Mouse (Mus musculus): ENCODE results near the gene Bmp2k.

Bmp2k gene

DNA sequence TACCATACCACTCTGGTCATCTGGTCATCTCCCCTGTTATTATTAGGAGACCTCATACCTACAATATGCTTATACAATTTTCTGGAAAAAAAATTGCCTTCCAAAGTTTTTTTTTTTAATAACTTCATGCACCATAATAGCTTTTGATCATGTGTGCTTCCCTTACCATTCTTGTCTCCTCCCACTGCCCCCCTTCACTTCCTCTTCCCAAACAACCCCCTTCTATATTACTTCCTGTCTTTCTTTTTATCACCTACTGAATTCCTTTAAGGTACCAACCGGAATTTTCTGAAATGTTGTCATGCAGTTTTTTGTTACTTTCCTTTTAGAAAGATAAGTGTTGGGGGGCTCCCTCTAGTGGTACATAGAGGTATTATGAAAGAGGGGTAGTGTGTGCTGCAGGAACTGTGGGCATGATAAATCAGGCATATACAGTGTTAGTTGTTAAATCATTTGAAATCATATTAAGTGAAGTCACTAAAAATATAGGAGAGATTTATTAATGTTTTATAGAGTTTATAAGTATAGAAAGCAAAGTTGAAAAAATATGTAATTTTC lies 58.1 kb downstream of the Bmp2k start:
- DNase-seq (ENCODE audit: low spot score) = peak; percentile 65

DNA sequence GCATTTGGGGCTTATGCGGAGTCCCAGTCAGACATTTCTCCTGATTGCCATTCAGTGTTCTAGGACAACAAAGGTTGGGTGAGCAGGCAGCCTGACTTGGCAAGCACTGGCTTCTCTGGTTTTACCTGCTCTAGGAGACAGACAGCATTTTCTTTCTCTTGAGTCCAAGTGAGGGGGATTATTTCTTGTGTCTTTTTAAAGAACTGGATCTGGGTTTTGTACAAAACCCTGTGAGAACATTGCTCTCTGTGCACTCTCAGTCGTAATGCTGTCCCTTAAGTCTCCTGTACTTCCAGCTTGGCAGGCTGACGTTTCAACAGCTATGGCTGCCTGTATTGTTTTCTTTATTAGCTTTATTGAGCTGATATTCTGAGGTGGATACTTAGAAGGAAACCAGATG lies 58.9 kb downstream of the Bmp2k start:
- no peak for DNase-seq (ENCODE audit: low spot score)

DNA sequence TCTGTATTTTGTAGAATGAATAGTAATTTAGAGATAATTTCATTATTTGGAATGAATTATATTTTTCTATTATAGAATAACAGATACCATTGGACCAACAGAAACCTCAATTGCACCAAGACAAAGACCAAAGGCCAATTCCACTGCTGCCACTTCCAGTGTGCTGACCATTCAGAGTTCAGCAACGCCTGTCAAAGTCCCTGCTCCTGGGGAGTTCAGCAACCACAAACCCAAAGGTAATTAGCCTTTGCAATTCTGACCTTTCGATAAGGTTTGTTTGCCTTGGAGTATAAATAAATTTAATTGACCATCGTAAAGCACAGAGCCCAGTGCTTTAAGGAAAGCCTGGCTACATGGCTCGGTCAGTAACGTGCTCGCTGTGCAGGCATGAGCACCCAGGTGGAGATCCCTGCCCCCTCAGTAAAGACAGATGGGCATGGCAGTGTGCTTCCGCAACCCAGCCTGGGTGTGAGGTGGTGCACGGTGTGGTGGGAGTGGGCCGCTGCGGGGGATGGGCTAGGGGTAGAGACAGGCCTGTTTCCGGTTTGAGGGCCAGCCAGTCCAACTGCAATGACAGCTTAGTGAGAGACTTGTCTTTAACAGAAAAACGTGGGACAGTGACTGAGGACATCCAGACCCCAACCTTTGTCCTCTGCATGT lies 59.4 kb downstream of the Bmp2k start:
- DNase-seq (ENCODE audit: low spot score) = no peak

DNA sequence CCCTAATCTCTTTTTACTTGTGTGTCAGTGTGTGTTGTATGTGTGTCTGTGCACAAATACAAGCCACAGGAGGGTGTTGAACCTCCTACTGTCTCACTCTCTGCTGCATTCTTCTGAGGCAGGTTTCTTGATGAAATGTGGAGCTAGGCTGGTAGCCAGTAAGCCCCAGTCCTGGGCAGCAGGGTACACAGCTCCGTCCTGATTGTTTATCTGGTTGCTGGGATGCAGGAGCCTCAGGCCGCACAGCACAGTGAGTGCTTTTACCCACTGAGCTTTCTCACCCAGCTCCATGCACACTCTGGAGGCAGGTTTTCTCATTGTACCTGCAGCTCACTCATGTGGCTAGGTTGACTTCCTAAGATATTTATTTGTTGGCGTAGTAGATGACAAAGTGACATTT lies 63.4 kb downstream of the Bmp2k start:
- DNase-seq (ENCODE audit: low spot score) = no peak

DNA sequence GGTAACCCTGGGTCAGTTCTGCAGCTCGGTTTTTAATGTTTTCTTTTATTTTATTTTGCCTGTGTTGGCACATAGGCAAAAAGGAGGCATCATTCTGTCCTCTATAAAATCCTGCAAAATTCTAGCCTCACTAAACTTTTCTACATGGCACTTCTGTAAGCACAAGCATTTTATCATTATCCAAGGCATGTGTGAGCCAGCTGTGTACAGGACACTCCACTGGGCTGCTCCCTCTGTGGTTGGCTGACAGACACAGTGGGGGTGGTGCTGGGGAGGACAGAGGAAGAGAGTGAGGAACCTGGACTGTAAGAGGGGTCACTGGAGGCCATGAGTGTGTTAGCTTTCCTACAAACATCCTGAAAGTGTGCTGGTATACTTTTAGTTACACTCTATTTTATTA lies 64.6 kb downstream of the Bmp2k start:
- DNase-seq (ENCODE audit: low spot score) = no peak

DNA sequence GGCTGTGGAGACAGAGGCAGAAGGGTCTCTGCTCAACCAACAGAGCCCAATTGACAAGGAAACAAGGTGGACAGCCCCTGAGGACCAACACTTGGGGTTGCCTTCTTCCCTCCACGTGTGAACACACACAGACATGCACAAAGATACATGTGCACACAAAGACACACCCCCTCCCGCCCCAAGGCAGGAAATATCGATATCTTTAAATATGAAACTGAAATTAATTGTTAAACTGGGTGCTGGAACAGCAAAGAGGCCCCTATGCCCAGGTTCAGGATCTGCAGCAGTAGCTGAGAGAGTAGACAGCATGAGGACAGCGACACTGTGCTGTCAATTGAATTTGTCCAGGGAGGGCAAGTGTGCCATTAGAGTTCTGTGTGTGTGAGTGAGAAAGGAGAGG lies 68.3 kb downstream of the Bmp2k start:
- DNase-seq (ENCODE audit: low spot score) = no peak

DNA sequence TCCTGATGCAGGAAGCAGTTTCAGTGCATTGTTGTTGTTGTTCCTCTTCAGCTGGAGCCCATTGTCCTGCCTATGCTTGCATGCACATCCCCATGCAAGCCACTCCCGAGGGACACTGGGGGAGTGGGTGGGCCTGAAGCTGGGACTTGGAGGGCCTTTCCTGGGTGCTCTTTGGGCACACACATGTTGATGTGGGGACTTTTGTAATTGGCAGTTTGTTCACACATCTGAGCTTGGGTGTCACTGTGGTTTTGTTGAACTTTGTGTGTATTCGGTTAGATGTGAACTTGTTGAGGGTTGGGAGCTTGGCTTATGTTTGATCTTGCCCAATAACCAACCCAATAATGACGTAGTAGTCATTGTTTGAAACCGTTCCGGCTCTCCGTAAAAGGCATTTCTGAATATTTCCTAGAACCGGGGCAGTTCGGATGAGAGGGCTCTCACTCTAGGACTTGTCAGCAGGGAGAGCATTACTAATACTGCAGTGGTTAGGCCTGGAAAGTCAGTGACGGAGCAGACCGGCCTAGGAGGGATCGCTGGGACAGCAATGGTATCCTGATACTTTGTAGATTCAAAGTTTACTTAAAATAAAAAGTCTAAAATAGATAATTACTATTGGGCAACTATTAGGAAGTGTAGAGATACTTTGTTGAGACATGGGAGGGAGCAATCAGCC lies 78.1 kb downstream of the Bmp2k start:
- DNase-seq (ENCODE audit: low spot score) = no peak

DNA sequence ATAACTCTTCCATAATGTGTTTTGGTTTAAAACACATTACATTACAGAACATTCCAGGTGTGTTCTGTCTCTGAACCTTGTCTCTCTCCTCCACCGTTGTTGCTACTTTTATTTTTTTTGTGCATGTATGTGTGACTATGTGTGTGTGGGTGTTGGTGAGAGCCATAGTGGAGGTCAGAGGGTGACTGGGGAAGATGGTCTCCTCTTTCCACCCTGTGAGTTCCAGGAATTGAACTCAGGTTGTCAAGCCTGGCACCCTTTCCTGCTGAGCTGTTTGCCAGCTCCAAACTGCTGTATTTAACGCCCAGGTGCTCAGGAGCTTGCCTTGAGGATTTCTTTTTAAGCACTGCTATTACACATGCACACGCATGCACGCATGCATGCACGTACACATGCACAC lies 78.7 kb downstream of the Bmp2k start:
- no peak for DNase-seq (ENCODE audit: low spot score)

DNA sequence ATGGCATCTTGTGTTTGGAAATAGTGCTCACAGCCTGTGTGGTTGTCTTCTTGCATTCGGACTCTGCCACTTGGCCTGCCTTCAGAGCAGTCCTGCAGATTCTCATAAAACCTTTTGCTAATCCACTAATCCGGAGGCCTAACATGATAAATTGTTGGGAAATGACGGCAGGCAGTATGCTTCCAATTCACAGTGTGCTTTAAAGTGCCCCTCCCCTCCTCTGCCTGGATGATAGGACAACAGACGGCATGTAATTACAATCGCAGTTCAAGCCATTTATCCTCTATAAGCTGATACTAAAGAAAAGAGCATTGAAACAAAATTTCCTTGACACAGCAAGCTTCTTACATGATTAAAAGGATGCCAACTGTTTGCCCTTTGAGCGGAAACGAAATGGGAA lies 80.2 kb downstream of the Bmp2k start:
- no peak for DNase-seq (ENCODE audit: low spot score)

DNA sequence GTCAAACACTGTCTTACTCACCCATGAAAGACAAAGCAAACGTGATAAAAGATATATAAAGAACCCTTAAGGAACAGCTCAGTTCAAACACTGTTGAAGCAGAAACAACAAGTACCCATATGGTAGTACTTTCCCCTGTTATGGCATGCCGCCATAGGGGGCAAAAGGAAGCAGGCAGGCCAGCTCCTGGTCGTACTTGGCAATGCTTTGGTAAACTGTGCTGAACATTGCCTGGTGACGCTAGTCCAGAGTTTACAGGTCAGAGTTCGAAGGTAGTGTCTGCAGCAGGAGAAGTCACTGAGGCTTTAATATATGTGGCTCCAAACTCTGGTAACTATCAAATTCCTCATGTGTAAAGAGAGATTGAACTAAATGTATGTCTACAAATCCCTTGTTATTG lies 81.2 kb downstream of the Bmp2k start:
- no peak for DNase-seq (ENCODE audit: low spot score)

DNA sequence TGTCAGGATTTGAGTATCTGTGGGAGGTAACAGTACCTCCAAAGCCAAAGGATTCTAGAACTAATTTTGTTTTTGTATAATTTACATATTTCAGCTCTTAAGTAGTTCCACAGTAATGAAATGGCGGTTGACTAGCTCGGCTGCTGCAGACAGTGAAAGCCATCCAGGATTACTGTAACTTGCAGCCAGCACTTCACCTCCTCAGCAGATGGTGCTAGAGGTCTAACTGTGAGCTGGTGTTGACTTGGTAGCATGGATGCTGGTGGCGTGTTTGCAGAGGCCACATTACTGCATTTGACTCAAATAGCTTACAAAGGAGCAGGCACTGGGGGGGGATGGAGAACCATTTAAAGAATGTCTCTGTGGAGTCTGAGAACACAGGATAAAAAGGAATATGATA lies 84.0 kb downstream of the Bmp2k start:
- DNase-seq (ENCODE audit: low spot score) = peak; percentile 43

DNA sequence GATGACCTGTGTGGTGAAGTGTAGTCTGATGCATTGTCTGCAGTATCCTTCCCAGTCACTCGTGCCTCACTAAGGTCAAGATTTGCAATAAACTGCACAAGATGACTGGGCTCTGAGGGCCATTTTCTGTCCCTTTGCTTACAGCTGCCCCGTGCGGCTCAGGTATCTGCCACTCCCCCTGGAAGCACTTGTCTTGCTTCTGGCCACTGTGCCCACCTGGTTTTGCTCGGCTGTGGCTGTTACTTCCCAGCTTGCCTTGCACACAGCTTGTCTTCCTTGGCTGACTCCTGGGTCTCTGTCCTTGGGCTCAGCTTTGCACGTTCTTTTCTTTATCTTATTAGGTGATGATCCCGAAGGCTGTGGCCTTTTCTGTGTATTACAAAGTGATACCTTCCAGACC lies 86.2 kb downstream of the Bmp2k start:
- DNase-seq (ENCODE audit: low spot score) = no peak

DNA sequence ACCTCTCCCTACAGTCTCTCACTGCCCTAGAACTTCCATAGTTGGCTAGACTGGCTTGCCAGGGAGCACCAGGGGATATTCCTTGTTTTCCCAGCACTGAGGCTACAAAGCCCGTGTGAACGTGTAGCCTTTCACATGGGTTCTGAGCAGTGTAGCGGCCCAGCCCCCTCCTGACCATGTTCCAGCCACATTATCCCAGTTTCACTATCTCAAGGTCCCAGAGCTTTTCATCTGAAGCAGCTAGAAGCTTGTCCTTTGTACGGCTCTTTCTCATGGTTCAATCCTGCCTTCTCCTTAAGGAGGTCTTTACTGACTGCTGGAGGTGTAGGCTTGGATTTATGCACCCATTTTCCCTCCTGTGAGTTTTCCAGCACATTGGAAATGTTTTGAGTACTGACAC lies 87.1 kb downstream of the Bmp2k start:
- DNase-seq (ENCODE audit: low spot score) = no peak

DNA sequence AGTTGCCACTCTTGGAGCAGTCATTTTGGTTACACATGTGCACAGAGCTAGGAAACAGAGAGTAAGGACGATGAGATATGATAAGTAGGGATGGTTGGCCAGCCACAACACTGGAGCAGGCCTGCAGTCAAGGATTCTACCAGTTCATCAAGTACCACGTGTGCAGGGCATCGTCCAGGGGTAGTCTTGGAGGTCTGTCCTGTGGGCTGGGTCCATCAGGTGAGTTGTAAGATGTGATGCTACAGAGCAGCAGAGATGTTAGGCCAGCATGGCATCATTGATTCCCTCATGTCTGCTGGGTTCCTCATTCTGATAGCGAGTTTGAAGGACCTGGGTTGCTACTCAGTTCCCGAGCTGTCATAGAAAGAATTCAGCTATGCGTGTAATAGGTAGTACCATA lies 87.6 kb downstream of the Bmp2k start:
- no peak for DNase-seq (ENCODE audit: low spot score)

DNA sequence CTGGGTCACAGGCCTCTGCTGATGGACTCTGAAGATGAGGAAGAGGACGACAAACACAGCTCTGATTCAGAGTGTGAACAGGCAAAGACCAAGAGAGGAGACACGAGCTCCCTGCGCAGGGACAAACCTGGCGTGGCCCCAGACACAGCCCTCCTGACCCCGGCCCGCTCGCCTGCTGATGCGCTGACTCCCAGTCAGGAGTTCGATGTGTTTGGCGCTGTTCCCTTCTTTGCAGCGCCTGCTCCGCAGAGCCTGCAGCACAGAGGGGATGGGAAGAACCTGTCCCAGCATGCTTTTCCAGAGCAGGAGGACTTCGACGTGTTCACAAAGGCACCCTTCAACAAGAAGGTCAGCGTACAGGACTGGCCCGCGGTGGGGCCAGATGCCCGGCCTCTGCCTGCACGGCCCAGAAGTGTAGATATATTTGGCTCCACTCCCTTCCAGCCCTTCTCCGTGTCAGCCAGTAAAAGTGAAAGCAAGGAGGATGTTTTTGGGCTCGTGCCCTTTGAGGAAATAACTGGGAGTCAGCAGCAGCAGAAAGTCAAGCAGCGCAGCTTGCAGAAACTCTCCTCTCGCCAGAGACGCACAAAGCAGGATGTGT lies 89.6 kb downstream of the Bmp2k start:
- DNase-seq (ENCODE audit: low spot score) = no peak

DNA sequence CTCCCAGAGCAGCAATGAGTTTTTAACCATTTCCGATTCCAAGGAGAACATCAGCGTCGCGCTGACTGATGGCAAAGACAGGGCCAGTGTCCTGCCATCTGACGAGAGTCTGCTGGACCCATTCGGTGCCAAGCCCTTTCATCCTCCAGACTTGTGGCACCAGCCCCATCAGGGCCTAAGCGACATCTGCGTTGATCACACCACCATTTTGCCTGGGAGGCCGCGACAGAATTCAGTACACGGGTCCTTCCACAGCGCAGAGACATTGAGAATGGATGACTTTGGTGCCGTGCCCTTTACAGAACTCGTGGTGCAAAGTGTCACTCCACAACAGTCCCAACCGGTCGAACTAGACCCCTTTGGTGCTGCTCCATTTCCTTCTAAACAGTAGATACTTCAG lies 90.3 kb downstream of the Bmp2k start:
- no peak for DNase-seq (ENCODE audit: low spot score)

DNA sequence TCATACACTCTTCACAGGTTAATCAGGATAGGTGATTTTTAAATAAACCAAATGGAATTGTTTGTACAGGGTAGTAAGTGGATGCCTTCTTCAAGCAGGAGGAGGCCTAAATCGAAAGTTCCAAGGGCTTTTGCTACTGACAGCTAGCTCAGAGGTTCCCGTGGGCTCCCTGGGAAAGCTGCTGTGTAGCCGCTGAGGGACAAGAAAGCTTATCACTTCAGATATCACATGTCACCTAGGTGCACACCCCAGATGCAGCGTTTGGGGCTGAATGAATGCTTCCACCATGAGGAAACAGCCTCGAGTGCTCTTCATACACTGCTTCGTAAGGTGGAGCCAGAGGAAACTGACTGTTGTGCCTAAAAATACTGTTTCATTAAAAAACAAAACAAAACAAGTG lies 90.7 kb downstream of the Bmp2k start:
- no peak for DNase-seq (ENCODE audit: low spot score)

DNA sequence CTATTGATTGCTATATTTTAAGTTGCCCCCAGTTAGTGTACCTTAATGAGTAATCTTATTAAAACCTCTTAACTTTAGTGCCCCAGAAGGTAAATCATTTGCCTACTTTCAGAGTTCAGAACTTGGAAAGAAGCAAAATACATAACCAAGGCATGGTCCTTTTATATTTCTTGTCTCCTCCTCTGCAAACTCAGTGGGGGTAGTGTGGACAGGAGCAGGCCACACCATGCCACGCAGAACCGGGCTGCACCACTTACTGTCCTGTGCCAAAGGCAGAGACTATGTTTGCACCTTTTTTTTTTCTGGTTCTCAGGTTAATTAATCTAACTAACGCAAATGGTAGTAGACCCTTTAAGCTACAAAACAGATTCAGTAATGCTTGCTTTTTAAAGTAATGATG lies 91.9 kb downstream of the Bmp2k start:
- DNase-seq (ENCODE audit: low spot score) = no peak

DNA sequence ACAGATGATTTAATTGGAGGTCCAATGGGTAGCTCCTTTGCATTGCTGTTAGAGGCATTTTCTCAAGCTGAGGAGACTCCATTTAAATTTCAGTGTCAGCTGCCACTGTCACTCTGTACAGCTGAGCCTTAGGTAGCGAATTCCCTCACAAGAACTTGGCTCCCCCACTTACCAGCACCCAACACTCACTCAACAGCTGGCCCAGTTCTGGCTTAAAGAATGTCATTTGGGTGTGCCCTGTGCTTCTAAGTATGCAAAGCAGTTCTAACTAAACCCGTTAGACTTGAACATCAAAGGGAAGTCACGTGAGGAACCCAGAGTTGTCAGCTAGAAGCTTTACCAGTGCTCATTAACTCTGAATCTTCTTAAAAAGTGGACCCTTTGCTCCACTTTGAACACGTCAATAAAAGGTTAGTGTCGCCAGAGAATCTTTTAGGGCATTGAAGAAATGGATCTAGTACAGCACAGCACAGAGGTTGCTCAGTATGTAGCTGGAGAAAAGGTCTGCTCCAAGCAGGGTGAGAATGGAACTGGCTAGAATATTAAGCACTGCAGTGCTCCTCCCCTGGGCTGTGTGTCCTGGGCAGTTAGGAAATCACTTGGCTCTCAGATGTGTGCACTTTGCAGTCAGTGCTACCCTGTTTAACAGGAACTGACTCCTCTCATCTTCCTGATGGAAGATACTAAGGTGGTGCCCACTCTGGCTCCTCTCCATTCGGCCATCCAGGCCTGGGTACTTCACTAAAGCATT lies 92.7 kb downstream of the Bmp2k start:
- no peak for DNase-seq (ENCODE audit: low spot score)

DNA sequence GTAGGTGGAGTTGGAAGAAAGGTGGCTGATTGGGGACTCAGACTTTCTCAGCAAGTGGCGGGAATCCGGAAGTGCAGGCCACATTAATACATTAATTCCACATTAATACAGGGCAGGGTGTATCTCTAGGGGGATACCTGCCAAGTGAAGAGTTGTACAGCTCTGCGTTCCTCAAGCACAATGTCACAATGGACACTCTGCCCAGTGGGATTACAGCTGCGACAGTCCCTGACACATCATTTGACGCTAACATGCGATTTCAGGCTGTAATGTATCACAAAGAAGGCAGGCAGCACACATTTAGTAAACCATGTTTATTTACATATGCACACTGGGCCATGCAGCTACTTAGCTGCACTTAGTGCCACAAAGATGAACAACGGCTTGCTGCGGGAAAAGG lies 95.5 kb downstream of the Bmp2k start:
- no peak for DNase-seq (ENCODE audit: low spot score)

DNA sequence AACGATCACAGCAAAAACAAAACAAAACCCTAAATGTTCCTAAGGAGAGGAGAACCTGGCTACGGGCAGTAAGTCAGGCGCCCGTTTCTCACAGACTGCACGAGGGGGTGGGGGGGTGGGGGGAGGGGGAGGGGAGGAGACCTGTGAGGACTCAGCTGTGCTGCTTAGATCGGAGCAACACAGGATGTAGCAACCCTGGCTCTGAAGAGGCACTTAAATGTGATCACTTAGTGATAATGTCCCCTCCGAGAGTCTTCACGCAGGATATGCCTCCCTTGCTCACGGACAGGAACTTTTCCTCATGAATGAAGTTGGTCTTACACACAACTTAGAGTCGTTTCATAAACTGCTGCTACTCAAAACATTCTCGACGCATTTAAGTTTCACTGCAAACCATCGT lies 97.8 kb downstream of the Bmp2k start:
- no peak for DNase-seq (ENCODE audit: low spot score)

DNA sequence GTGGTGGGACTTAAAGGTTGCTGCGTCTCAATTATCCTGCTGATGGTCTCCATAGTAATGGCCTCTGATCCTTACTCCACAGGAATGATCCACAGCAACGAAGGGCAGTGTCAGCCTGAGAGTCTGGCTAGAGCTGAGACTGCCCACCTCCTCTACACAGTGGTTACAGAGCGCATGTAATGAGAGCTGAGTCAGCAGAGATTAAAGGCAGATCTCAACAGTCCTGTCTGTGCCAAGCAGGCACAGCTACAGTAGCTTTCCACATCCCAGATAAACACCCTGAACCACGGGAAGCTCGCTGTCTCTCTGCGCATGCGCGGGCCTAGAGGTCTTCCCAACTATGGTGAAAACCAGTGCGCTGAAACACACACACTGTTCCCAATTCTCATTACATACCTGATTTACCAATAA lies 100.1 kb downstream of the Bmp2k start:
- no peak for DNase-seq (ENCODE audit: low spot score)

DNA sequence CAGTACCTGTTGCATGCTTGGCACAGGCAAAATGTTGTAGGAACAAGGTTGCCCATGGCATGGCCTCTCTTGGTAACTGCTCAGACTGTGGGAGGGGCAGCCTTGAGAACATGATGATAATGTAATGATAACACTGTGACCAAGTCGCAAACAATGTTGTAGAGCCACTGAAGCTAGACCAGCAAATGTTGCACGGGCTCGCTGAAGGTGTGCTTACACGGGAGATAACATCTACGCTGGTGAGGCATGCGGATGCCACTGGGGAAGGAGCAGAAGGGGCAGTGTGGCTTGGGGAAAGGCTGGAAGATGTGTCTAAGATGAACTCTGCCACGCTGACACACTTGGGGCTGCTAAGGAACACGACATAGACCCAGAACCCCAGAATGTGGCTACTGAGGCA lies 102.5 kb downstream of the Bmp2k start:
- no peak for DNase-seq (ENCODE audit: low spot score)

Data from left cerebral cortex, adult 11 months (tissue).